Mouse (Mus musculus) embryonic stem cell, embryonic (primary cell): ENCODE data around the gene Klhdc8a.
"Not testable (repeated sequence)": the region's sequence is repeated elsewhere in the genome, so short reads cannot be mapped to it uniquely, and the experiment has no call there.

Source experiments
- CTCF ChIA-PET, 4 experiments: fragments of 300-600 bp in 2 of 4; fragments of 350-600 bp in 2 of 4; sonication (Branson Sonifier 250); formaldehyde crosslinking; loops; one replicate each; lab custom pipeline; 2022; ENCODE audit warnings: inconsistent platforms in 2 of 4; lab: Charles Lee
- POLR2A ChIA-PET, 4 experiments: fragments of 300-600 bp in 2 of 4; fragments of 350-600 bp in 2 of 4; sonication (Branson Sonifier 250); formaldehyde crosslinking; loops; one replicate each; lab custom pipeline; 2022; ENCODE audit warnings: antibody characterized with exemption in 4 of 4, inconsistent platforms in 1 of 4; lab: Charles Lee

The Klhdc8a gene

GRCm38 (mm10) chr1:132338027-132338660 is 39.7 kb downstream of the Klhdc8a start:
- ChIA-PET POLR2A (interaction anchor here in 3 of 4 experiments (0.5 to 7.3 kb wide), 13 partner anchors 13 to 770 kb away, joined by 3 to 32 read pairs (median 4); partner anchors contain the start of gene Nuak2 (in 1 of the 3)), CTCF (interaction anchor here (0.5 to 1.6 kb wide), 9 partner anchors 13 to 183 kb away, joined by 3 to 7 read pairs (median 3); no protein-coding TSS in a partner anchor)

GRCm38 (mm10) chr1:132341731-132342501 is 43.5 kb downstream of the Klhdc8a start:
- ChIA-PET CTCF (interaction anchor here (0.6 to 2.0 kb wide), 11 partner anchors 11 to 130 kb away, joined by 3 to 6 read pairs (median 4); no protein-coding TSS in a partner anchor), POLR2A (interaction anchor here (0.9 to 2.4 kb wide), 15 partner anchors 8 to 141 kb away, joined by 3 to 11 read pairs (median 4); no protein-coding TSS in a partner anchor)

GRCm38 (mm10) chr1:132342518-132342917 is 44.1 kb downstream of the Klhdc8a start:
- CTCF ChIA-PET: interaction anchor here in 3 of 4 experiments (0.6 to 2.0 kb wide), 7 partner anchors 11 to 130 kb away, joined by 3 to 6 read pairs (median 4); no protein-coding TSS in a partner anchor
- POLR2A ChIA-PET: interaction anchor here (0.5 to 2.4 kb wide), 14 partner anchors 9 to 866 kb away, joined by 3 to 11 read pairs (median 4); no protein-coding TSS in a partner anchor

- ChIA-PET POLR2A (interaction anchor here in 3 of 4 experiments (0.5 to 2.4 kb wide), 10 partner anchors 10 to 866 kb away, joined by 3 to 11 read pairs (median 4); no protein-coding TSS in a partner anchor), CTCF (interaction anchor here in 1 of 4 experiments (1.4 to 2.0 kb wide), 3 partner anchors 13 to 131 kb away, joined by 4 to 6 read pairs (median 6); no protein-coding TSS in a partner anchor)
These were observed 44.8 kb downstream of the Klhdc8a start for GRCm38 (mm10) chr1:132343191-132343590.

GRCm38 (mm10) chr1:132343656-132344055 is 45.2 kb downstream of the Klhdc8a start:
- POLR2A ChIA-PET: interaction anchor here in 3 of 4 experiments (0.7 to 1.7 kb wide), 3 partner anchors 10 to 126 kb away, joined by 3 to 6 read pairs (median 3); no protein-coding TSS in a partner anchor
- CTCF ChIA-PET: interaction anchor here in 1 of 4 experiments (1.7 kb wide), 1 partner anchor 12 kb away, joined by 6 read pairs; no protein-coding TSS in a partner anchor

GRCm38 (mm10) chr1:132345514-132345913 is 47.1 kb downstream of the Klhdc8a start:
- ChIA-PET POLR2A (interaction anchor here in 3 of 4 experiments (0.8 to 3.6 kb wide), 15 partner anchors 9 to 680 kb away, joined by 3 to 12 read pairs (median 3); partner anchors contain the start of gene Tmcc2 (in 1 of the 3)), CTCF (interaction anchor here in 3 of 4 experiments (0.6 to 2.1 kb wide), 5 partner anchors 10 to 188 kb away, joined by 3 to 10 read pairs (median 3); no protein-coding TSS in a partner anchor)

- CTCF ChIA-PET: interaction anchor here (0.6 to 2.1 kb wide), 8 partner anchors 9 to 189 kb away, joined by 3 to 10 read pairs (median 3); no protein-coding TSS in a partner anchor
- POLR2A ChIA-PET: interaction anchor here in 3 of 4 experiments (0.7 to 3.6 kb wide), 17 partner anchors 9 to 195 kb away, joined by 3 to 12 read pairs (median 3); partner anchors contain the start of gene Tmcc2 (in 1 of the 3)
These were observed 47.9 kb downstream of the Klhdc8a start for GRCm38 (mm10) chr1:132346134-132346851.

GRCm38 (mm10) chr1:132346951-132347350 is 48.5 kb downstream of the Klhdc8a start:
- POLR2A ChIA-PET: interaction anchor here in 3 of 4 experiments (0.9 to 3.6 kb wide), 7 partner anchors 8 to 194 kb away, joined by 3 to 12 read pairs (median 5); no protein-coding TSS in a partner anchor
- CTCF ChIA-PET: interaction anchor here in 3 of 4 experiments (0.5 to 2.1 kb wide), 5 partner anchors 9 to 59 kb away, joined by 3 to 10 read pairs (median 5); no protein-coding TSS in a partner anchor

- ChIA-PET POLR2A (interaction anchor here in 1 of 4 experiments (0.7 kb wide), 1 partner anchor 12 kb away, joined by 4 read pairs; no protein-coding TSS in a partner anchor), CTCF (interaction anchor here in 2 of 4 experiments (1.0 kb wide), 3 partner anchors 55 to 172 kb away, joined by 3 to 10 read pairs (median 3); no protein-coding TSS in a partner anchor)
These were observed 50.0 kb downstream of the Klhdc8a start for GRCm38 (mm10) chr1:132348401-132348800.

GRCm38 (mm10) chr1:132349049-132349448 is 50.6 kb downstream of the Klhdc8a start:
- CTCF ChIA-PET: interaction anchor here in 2 of 4 experiments (0.6 to 1.0 kb wide), 5 partner anchors 20 to 409 kb away, joined by 3 to 5 read pairs (median 3); no protein-coding TSS in a partner anchor

GRCm38 (mm10) chr1:132349601-132350000 is 51.2 kb downstream of the Klhdc8a start:
- POLR2A ChIA-PET: not testable (repeated sequence)
- CTCF ChIA-PET: interaction anchor here in 3 of 4 experiments (0.6 to 1.7 kb wide), 5 partner anchors 37 to 409 kb away, joined by 3 to 5 read pairs (median 3); no protein-coding TSS in a partner anchor

More at GRCm38 (mm10) chr1:132349049-132349448, 50.6 kb downstream of the Klhdc8a start:
- POLR2A ChIA-PET: not testable (repeated sequence)

- CTCF ChIA-PET: interaction anchor here in 1 of 4 experiments (1.7 kb wide), 1 partner anchor 38 kb away, joined by 4 read pairs; no protein-coding TSS in a partner anchor
- POLR2A ChIA-PET: no interaction called here
These were observed 52.6 kb downstream of the Klhdc8a start for GRCm38 (mm10) chr1:132351058-132351457.

- CTCF ChIA-PET: interaction anchor here in 3 of 4 experiments (0.7 to 8.0 kb wide), 11 partner anchors 11 to 195 kb away, joined by 3 to 267 read pairs (median 13); partner anchors contain the start of gene Nuak2 (in 2 of the 3)
- POLR2A ChIA-PET: interaction anchor here in 1 of 4 experiments (0.7 to 1.4 kb wide), 4 partner anchors 17 to 37 kb away, joined by 3 to 4 read pairs (median 4); partner anchors contain the start of gene Nuak2
These were observed 55.0 kb downstream of the Klhdc8a start for GRCm38 (mm10) chr1:132353389-132353788.

GRCm38 (mm10) chr1:132354234-132354633 is 55.8 kb downstream of the Klhdc8a start:
- CTCF ChIA-PET: interaction anchor here (0.6 to 8.0 kb wide), 22 partner anchors 13 to 373 kb away, joined by 3 to 267 read pairs (median 12); partner anchors contain the start of genes Nuak2 (in 2 of the 4), AC124108.1 (in 1 of the 4) and Lemd1 (in 1 of the 4)
- POLR2A ChIA-PET: interaction anchor here (0.6 to 2.8 kb wide), 15 partner anchors 8 to 168 kb away, joined by 3 to 38 read pairs (median 4); partner anchors contain the start of genes Dstyk (in 1 of the 4) and Nuak2 (in 1 of the 4)

- ChIA-PET POLR2A (interaction anchor here (0.6 to 2.8 kb wide), 45 partner anchors 9 to 566 kb away, joined by 3 to 38 read pairs (median 5); partner anchors contain the start of genes Dstyk (in 2 of the 4), Elk4 (in 1 of the 4) and Nuak2 (in 1 of the 4)), CTCF (interaction anchor here (0.5 to 8.0 kb wide), 134 partner anchors 9 to 1024 kb away, joined by 3 to 267 read pairs (median 4); partner anchors contain the start of genes Nuak2 (in 4 of the 4), AC124108.1 (in 2 of the 4), Dstyk (in 2 of the 4) and Klhdc8a (in 2 of the 4))
These were observed 56.8 kb downstream of the Klhdc8a start for GRCm38 (mm10) chr1:132355162-132355601.
